Mouse (Mus musculus): ENCODE results near the gene Rora. TPM values are rescaled to one million over a fixed set of nuclear protein-coding genes. Genes with fewer than 3 reads are reported as not detected.

The Rora gene
- polyA plus RNA-seq (2012; rRNA removed) (3.7 and 4.5 TPM in 2 replicates), polyA plus RNA-seq (2014; fragmentation: Nextera tagmentation; extraction: Ambion mirVana) (10.1 and 11.4 TPM in 2 replicates)

- Histone ChIP-seq H3K36me3 (ENCODE audit: control insufficient read depth, insufficient read depth, low read length) (no peaks in the 10 kb centered on the region), H3K9ac (ENCODE audit: low read depth, low read length, severe bottlenecking) (peak within 1 kb of the TSS; percentile 76), H3K27ac (replicated peaks; ENCODE audit: low read depth, low read length) (peak within 1 kb of the TSS; percentile 87), H3K9me3 (ENCODE audit: control insufficient read depth, low read length) (no peaks in the 10 kb centered on the region), H3K27me3 (ENCODE audit: control insufficient read depth, insufficient read depth, low read length) (no peaks in the 10 kb centered on the region), H3K4me1 (ENCODE audit: control insufficient read depth, insufficient read depth, low read length) (peaks cover 9% of the 10 kb centered on the region; the same call in 1 of the 2 replicates), H3K4me2 (replicated peaks; ENCODE audit: low read depth, low read length, severe bottlenecking) (peak within 1 kb of the TSS; percentile 97), H3K4me3 (replicated peaks; ENCODE audit: low read length) (peak within 1 kb of the TSS; percentile 80)
- DNase-seq (ENCODE audit: low spot score) (peak; percentile 72), ATAC-seq (ENCODE audit: low FRiP score, low read depth) (peak; percentile 83)
- under 1% methylated on average over 67 of the region's 72 CpGs for WGBS
- 0 out of 2 replicates have a peak, but pooled peaks have one; percentile 35 for TF ChIP-seq POLR2A (IDR thresholded peaks at IDR 0.05; ENCODE audit: borderline replicate concordance, extremely low read depth, insufficient read depth, insufficient read length)
Observed at GRCm38 (mm10) chr9:68653211-68654038, at the start of gene Rora. Rora (plus strand) TSS chr9:68653786.

- H3K4me2 ChIP-seq (replicated peaks; ENCODE audit: low read depth, low read length, severe bottlenecking): no peak overlapping the region
- no peak overlapping the region for H3K9ac ChIP-seq (ENCODE audit: low read depth, low read length, severe bottlenecking)
- ATAC-seq (ENCODE audit: low FRiP score, low read depth) (no peak), DNase-seq (ENCODE audit: low spot score) (no peak)
- no peak for TF ChIP-seq POLR2A (IDR thresholded peaks at IDR 0.05; ENCODE audit: borderline replicate concordance, extremely low read depth, insufficient read depth, insufficient read length)
- H3K9me3 ChIP-seq (ENCODE audit: control insufficient read depth, low read length): no peaks in the 10 kb centered on the region
- no peak overlapping the region for H3K4me3 ChIP-seq (replicated peaks; ENCODE audit: low read length)
- WGBS: 77% methylated on average over 9 of the region's 9 CpGs
- no peaks in the 10 kb centered on the region for H3K36me3 ChIP-seq (ENCODE audit: control insufficient read depth, insufficient read depth, low read length)
- H3K27ac ChIP-seq (replicated peaks; ENCODE audit: low read depth, low read length): no peak overlapping the region
- no peaks in the 10 kb centered on the region for H3K27me3 ChIP-seq (ENCODE audit: control insufficient read depth, insufficient read depth, low read length)
- no peaks in the 10 kb centered on the region for H3K4me1 ChIP-seq (ENCODE audit: control insufficient read depth, insufficient read depth, low read length)
Observed at GRCm38 (mm10) chr9:68614006-68614405, 39.6 kb upstream of the Rora start.

- Histone ChIP-seq H3K27ac (replicated peaks; ENCODE audit: low read depth, low read length) (no peak overlapping the region), H3K9me3 (ENCODE audit: control insufficient read depth, low read length) (no peaks in the 10 kb centered on the region), H3K36me3 (ENCODE audit: control insufficient read depth, insufficient read depth, low read length) (no peaks in the 10 kb centered on the region), H3K9ac (ENCODE audit: low read depth, low read length, severe bottlenecking) (no peak overlapping the region), H3K27me3 (ENCODE audit: control insufficient read depth, insufficient read depth, low read length) (no peaks in the 10 kb centered on the region), H3K4me3 (replicated peaks; ENCODE audit: low read length) (no peak overlapping the region), H3K4me2 (replicated peaks; ENCODE audit: low read depth, low read length, severe bottlenecking) (no peak overlapping the region), H3K4me1 (ENCODE audit: control insufficient read depth, insufficient read depth, low read length) (no peaks in the 10 kb centered on the region)
- DNase-seq (ENCODE audit: low spot score) (no peak), ATAC-seq (ENCODE audit: low FRiP score, low read depth) (no peak)
- WGBS: 44% methylated on average over 4 of the region's 4 CpGs
- TF ChIP-seq POLR2A (IDR thresholded peaks at IDR 0.05; ENCODE audit: borderline replicate concordance, extremely low read depth, insufficient read depth, insufficient read length): no peak
Observed at GRCm38 (mm10) chr9:68617116-68617515, 36.5 kb upstream of the Rora start.

GRCm38 (mm10) chr9:68620036-68620435, 33.5 kb upstream of the Rora start:
- Histone ChIP-seq H3K27me3 (ENCODE audit: control insufficient read depth, insufficient read depth, low read length) (no peaks in the 10 kb centered on the region), H3K9me3 (ENCODE audit: control insufficient read depth, low read length) (no peaks in the 10 kb centered on the region), H3K4me3 (replicated peaks; ENCODE audit: low read length) (no peak overlapping the region), H3K9ac (ENCODE audit: low read depth, low read length, severe bottlenecking) (no peak overlapping the region), H3K4me2 (replicated peaks; ENCODE audit: low read depth, low read length, severe bottlenecking) (no peak overlapping the region), H3K27ac (replicated peaks; ENCODE audit: low read depth, low read length) (no peak overlapping the region), H3K36me3 (ENCODE audit: control insufficient read depth, insufficient read depth, low read length) (no peaks in the 10 kb centered on the region), H3K4me1 (ENCODE audit: control insufficient read depth, insufficient read depth, low read length) (0 out of 2 replicates have a peak, but pooled peaks cover 2% of the 10 kb centered on the region)
- TF ChIP-seq POLR2A (IDR thresholded peaks at IDR 0.05; ENCODE audit: borderline replicate concordance, extremely low read depth, insufficient read depth, insufficient read length): no peak
- ATAC-seq (ENCODE audit: low FRiP score, low read depth): no peak
- 78% methylated on average over 2 of the region's 2 CpGs for WGBS
- no peak for DNase-seq (ENCODE audit: low spot score)

- Histone ChIP-seq H3K4me2 (replicated peaks; ENCODE audit: low read depth, low read length, severe bottlenecking) (no peak overlapping the region), H3K4me3 (replicated peaks; ENCODE audit: low read length) (no peak overlapping the region), H3K27ac (replicated peaks; ENCODE audit: low read depth, low read length) (no peak overlapping the region), H3K4me1 (ENCODE audit: control insufficient read depth, insufficient read depth, low read length) (0 out of 2 replicates have a peak, but pooled peaks cover 2% of the 10 kb centered on the region), H3K9ac (ENCODE audit: low read depth, low read length, severe bottlenecking) (no peak overlapping the region), H3K36me3 (ENCODE audit: control insufficient read depth, insufficient read depth, low read length) (no peaks in the 10 kb centered on the region), H3K27me3 (ENCODE audit: control insufficient read depth, insufficient read depth, low read length) (no peaks in the 10 kb centered on the region), H3K9me3 (ENCODE audit: control insufficient read depth, low read length) (no peaks in the 10 kb centered on the region)
- no peak for TF ChIP-seq POLR2A (IDR thresholded peaks at IDR 0.05; ENCODE audit: borderline replicate concordance, extremely low read depth, insufficient read depth, insufficient read length)
- WGBS: 76% methylated on average over 6 of the region's 6 CpGs
- no peak for ATAC-seq (ENCODE audit: low FRiP score, low read depth)
- no peak for DNase-seq (ENCODE audit: low spot score)
Observed at GRCm38 (mm10) chr9:68620441-68620840, 33.1 kb upstream of the Rora start.
